Mouse (Mus musculus): ENCODE data around the gene Lingo3. TPM values are rescaled to one million over a fixed set of nuclear protein-coding genes. Genes with fewer than 3 reads are reported as not detected.

Gene Lingo3
- total RNA-seq, 2 experiments from 2014 or later = 10.9 to 11.3 TPM

DNA sequence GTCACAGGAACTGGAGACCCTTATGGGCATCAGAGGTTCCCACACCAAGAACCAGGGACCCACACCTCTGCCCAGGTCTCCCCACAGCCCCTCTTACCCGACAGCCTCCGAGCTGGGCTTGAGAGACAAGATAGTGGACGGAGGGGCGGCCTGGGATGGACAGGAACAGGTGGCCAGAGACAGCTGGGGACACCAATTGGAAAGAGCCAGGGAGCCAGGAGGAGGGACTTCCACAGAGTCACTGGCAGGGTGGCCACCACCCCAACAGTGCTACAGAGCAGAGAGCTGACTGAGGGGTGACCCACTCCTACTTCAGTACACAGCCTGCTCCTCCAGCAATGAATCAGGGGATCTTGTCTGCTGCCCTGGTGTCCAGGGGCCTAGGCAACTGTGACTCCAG is 30.5 kb downstream of the Lingo3 start, which contains the start of gene Jsrp1:
Jsrp1 (minus strand) TSS at position 133 of the 400 bp plus-strand sequence.
- DNase-seq = peak; percentile 91

DNA sequence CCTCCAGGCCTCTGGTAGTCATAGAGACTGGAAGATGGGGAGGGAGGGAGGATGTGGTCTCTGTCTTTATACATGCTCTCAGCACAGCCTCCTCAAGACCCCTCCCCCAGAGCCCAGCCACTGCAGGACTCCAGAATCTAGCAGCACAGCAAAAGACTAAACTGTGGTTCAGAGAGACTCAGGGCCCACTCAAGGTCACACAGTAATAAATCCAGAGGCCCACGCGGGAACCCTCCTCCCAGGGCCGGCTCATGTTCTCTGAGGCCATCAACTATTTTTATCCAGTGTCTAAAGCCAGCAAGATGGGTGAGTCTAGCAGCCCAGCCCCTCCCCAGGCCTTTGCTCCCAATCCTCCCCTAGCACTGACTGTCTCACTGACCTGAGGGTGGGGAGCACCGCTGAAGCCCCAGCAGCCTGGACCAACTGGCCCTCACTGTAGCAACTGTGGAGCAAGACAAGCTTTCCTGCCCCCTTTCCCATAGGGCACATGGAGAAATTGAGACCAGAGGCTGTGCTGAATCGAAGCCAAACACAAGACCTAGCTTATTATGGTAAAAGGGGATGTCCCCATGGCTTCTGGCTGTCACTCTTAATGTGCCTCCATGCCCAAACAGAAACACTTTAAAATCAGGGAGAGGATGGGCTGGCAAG is 31.3 kb downstream of the Lingo3 start:
- intact Hi-C loops (cut with DNase I) = no loop called here
- Histone ChIP-seq H3K4me3 (peak overlapping the region; percentile 77), H3K27ac (peak overlapping the region; percentile 97)
- TF ChIP-seq CTCF (IDR thresholded peaks at IDR 0.05) = no peak
- peak; percentile 81 for DNase-seq

More for the DNA sequence above, 30.5 kb downstream of the Lingo3 start, which contains the start of gene Jsrp1:
- Histone ChIP-seq H3K4me3 (peak within 1 kb of the TSS; percentile 77), H3K27ac (peak within 1 kb of the TSS; percentile 97)
- TF ChIP-seq CTCF (IDR thresholded peaks at IDR 0.05) = no peak
- intact Hi-C loops (cut with DNase I) = no loop called here

DNA sequence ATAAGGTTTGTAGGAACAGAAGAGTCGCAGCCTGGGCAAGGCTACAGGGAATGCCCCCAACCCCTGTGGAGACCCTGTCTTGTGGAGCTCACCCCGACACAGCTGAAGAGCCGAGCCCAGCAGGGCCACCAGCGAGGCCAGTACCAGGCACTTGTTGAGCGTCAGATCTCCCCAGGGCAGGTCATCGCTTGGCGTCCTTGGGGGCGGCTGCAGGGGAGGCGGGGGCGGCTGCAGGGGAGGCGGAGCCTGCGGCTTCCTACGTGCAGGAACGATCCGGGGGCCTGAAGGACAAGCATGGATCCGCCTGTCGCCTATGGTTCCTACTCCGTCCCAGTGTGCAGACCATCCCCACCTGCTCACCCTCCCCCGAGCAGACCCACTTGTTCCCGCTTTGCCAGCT is 33.8 kb downstream of the Lingo3 start:
- no peak for TF ChIP-seq CTCF (IDR thresholded peaks at IDR 0.05)
- peak overlapping the region; percentile 46; the same call in 1 of the 2 replicates for H3K27ac ChIP-seq
- peak overlapping the region; percentile 33 for H3K4me3 ChIP-seq
- peak; percentile 25 for DNase-seq
- intact Hi-C loops (cut with DNase I) = no loop called here

DNA sequence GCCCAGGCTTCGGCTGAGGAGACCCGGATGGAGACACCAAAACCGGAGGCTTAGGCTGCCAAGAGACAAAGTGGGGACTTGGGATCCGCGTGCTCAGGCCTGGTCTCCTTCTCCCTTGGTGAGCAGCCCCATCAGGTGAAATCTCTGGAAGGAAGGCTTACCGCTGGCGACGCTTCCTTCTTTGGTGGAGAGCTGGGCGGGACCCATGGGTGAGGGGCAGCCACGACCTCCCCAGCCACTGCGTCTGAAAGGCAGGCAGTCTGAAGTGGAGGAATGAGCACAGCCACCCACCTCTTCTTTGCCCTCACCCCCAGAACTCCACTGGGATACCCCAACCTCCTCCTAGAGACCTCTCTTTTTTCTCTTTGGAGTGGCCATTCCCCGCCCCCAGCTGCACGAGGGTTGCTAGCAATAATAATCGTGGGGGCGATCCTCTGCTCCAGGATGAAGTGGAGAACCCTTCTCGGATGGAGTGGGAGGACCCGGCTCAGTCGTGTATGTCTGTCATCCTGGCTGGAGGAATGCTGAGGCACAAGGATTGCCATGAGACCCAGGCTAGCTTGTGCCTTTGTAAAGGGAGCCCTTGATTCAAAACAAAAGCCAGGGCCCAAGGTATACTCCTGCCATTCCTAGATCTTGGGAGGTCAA is 34.7 kb downstream of the Lingo3 start:
- H3K4me3 ChIP-seq = peak overlapping the region; percentile 74
- TF ChIP-seq CTCF (IDR thresholded peaks at IDR 0.05) = no peak
- H3K27ac ChIP-seq = peak overlapping the region; percentile 82
- intact Hi-C loops (cut with DNase I) = loop anchor here (5.0 kb wide), 1 partner anchor 62 kb away; no protein-coding TSS in a partner anchor
- peak; percentile 20 for DNase-seq

DNA sequence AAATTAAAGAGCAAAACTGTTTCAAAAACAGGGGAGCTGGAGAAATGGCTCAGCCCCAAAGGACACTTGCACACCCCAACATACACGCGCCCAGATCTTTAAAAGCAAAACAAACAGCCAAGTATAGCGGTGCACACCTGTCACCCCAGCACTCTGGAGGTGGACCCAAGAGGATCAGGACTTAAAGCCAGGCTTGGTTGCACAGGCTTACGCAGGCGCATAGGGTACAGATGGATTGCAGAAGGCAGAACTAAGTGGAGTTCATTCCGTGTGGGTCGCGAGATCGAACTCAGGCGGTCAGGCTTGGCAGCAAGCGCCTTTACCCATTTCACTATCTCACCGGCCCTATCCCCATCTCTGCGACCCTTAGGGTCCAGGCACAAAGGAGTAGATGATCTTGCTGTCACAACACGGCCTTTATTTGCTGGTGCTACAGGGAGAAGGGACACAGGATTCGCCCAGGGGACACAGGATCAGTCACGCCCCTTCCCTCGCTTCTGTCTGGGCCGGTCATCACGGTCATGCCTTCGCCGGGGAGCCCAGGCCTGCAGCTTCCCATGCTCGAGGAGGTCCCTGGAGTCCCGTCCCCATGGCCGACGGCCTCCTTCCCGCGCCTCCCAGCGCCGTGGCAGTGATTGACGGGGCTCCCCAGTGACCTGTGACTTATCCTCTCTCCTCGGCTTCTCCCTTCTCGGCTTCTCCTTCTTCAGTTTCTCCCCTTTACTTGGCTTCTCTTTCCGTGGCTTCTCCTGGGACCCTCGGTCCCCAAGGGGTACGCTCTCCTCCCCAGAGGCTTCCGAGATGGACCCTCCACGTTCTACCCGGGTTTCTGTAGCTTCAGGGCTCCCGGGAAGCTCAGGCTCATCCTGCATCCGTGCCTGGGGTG is 35.5 kb downstream of the Lingo3 start:
- peak overlapping the region; percentile 82 for H3K27ac ChIP-seq
- peak; percentile 36 for DNase-seq
- peak overlapping the region; percentile 74 for H3K4me3 ChIP-seq
- intact Hi-C loops (cut with DNase I) = loop anchor here (5.0 kb wide), 1 partner anchor 61 kb away; no protein-coding TSS in a partner anchor
- TF ChIP-seq CTCF (IDR thresholded peaks at IDR 0.05) = no peak

DNA sequence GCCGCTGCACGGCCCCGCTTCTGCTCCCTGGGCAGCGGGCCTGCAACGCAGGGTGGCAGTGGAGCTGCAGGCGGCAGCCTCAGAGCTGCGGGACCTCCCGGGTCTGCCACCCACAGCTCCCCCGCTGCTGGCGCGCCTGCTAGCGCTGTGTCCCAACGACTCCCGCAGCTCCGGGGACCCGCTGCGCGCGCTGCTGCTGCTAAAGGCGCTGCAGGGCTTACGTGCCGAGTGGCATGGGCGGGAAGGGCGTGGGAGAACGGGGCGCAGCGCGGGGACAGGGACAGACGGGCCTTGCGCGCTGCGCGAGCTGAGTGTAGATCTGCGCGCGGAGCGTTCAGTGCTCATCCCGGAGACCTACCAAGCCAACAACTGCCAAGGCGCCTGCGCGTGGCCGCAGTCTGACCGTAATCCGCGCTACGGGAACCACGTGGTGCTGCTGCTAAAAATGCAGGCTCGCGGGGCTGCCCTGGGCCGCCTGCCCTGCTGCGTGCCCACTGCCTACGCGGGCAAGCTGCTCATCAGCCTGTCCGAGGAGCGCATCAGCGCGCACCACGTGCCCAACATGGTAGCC is 36.7 kb downstream of the Lingo3 start:
- peak; percentile 92 for DNase-seq
- Histone ChIP-seq H3K4me3 (peak overlapping the region; percentile 74), H3K27ac (peak overlapping the region; percentile 82)
- no peak for TF ChIP-seq CTCF (IDR thresholded peaks at IDR 0.05)
- intact Hi-C loops (cut with DNase I) = loop anchor here (5.0 kb wide), 1 partner anchor 60 kb away; no protein-coding TSS in a partner anchor

DNA sequence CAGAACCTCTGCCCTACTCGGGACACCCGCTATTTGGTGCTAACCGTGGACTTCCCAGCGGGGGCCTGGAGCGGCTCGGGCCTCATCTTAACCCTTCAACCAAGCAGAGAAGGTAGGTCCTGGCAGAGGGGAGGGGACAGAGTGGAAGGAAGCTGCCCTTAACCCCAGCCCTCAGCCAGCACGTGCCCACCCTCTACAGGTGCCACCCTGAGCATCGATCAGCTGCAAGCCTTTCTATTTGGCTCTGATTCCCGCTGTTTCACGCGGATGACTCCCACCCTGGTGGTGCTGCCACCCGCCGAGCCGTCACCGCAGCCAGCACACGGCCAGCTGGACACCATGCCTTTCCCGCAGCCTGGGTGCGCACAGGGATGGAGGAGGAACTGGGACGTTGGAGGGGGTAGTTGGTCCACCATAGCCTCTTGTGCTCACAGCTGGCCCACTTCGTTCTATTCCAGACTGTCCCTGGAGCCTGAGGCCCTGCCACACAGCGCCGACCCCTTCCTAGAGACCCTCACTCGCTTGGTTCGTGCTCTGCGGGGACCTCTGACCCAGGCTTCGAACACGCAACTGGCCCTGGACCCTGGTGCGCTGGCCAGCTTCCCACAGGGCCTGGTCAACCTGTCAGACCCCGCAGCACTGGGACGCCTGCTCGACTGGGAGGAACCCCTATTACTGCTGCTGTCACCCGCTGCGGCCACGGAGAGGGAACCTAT is 37.3 kb downstream of the Lingo3 start:
- intact Hi-C loops (cut with DNase I) = loop anchor here (5.0 kb wide), 1 partner anchor 59 kb away; no protein-coding TSS in a partner anchor
- Histone ChIP-seq H3K27ac (peak overlapping the region; percentile 82), H3K4me3 (peak overlapping the region; percentile 74)
- peak; percentile 34 for DNase-seq
- no peak for TF ChIP-seq CTCF (IDR thresholded peaks at IDR 0.05)

DNA sequence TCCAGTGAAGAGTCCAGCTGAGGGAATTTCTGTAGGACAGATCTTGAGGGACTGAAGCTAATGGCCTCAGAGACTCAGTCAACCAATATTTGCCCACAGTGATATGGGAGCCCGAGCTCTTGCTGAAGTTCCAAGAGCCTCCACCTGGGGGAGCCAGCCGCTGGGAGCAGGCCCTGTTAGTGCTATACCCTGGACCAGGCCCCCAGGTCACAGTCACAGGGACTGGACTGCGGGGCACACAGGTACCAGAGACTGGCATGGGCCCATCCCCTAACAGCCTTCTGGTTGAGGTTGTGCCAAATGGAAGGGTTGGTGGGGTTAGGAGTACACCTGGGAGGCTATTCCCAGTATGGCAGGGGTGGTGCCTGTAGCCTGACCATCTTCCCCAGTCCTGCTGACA is 37.9 kb downstream of the Lingo3 start:
- intact Hi-C loops (cut with DNase I) = loop anchor here (5.0 kb wide), 1 partner anchor 59 kb away; no protein-coding TSS in a partner anchor
- peak; percentile 85 for DNase-seq
- peak; percentile 91 for TF ChIP-seq CTCF (IDR thresholded peaks at IDR 0.05)
- Histone ChIP-seq H3K27ac (peak overlapping the region; percentile 9), H3K4me3 (no peak overlapping the region)

DNA sequence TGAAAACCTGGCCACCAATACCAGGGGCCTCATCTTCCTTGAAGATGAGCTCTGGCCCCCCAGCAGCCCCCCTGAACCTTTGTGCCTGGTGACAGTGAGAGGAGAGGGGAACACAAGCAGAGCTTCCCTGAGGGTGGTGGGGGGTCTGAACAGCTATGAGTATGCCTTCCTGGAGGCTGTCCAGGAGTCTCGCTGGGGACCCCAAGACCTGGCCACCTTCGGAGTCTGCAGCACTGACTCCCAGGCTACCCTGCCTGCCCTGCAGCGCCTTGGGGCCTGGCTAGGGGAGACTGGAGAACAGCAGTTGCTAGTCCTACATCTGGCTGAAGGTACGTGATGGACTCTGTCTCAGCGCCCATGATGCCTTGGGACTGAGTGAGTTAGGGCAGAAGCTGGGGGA is 38.5 kb downstream of the Lingo3 start:
- peak; percentile 20 for DNase-seq
- TF ChIP-seq CTCF (IDR thresholded peaks at IDR 0.05) = no peak
- H3K4me3 ChIP-seq = no peak overlapping the region
- H3K27ac ChIP-seq = no peak overlapping the region
- intact Hi-C loops (cut with DNase I) = loop anchor here (5.0 kb wide), 1 partner anchor 58 kb away; no protein-coding TSS in a partner anchor

DNA sequence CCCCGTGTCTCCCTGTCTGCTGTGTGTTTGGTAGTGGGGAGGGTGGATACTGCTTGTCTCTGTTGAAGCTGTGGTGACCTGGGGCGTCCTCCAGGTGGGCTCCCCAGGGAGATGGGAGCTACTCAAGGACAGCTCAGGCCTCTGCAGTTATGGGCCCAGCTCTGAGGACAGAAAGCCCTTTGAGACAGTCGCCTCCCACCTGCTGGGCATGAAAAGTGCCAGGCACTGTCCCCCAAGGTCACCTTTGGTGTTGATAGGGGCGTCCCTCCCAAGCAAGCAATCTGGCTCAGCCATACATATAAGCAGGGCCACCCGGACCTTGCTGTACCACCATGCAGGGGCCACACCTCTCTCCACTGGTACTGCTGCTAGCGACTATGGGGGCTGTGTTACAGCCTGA is 38.9 kb downstream of the Lingo3 start, which contains the start of gene Amh:
Amh (plus strand) TSS at position 328 of the 400 bp plus-strand sequence.
- intact Hi-C loops (cut with DNase I) = loop anchor here (5.0 kb wide), 1 partner anchor 58 kb away; no protein-coding TSS in a partner anchor
- H3K4me3 ChIP-seq = no peak within 1 kb of the TSS
- peak; percentile 14 for DNase-seq
- no peak for TF ChIP-seq CTCF (IDR thresholded peaks at IDR 0.05)
- H3K27ac ChIP-seq = peak within 1 kb of the TSS; percentile 9

DNA sequence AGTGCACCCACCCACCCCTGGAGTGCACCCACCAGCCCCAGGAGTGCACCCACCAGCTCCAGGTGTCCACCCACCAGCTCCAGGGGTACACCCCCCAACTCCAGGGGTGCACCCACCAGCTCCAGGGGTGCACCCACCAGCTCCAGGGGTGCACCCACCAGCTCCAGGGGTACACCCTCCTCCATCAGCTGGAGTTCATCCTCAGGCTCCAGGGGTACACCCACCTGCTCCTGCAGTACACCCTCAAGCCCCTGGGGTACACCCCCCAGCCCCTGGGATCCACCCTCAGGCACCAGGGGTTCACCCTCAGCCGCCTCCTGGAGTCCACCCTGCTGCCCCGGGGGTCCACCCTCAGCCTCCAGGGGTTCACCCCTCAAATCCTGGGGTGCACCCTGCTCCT is 39.5 kb downstream of the Lingo3 start:
- H3K27ac ChIP-seq = no peak overlapping the region
- DNase-seq = peak; percentile 20
- TF ChIP-seq CTCF (IDR thresholded peaks at IDR 0.05) = no peak
- H3K4me3 ChIP-seq = no peak overlapping the region
- intact Hi-C loops (cut with DNase I) = no loop called here
